ENCODE assay signal across 8 mouse cellular contexts in genomic region chr4:132514555-132515135, GRCm38 (mm10). TPM values are rescaled to one million over a fixed set of nuclear protein-coding genes. Genes with fewer than 3 reads are reported as not detected.
DNase-seq lines count a peak whose midpoint lies in the region; ATAC-seq and TF ChIP-seq lines count a peak whose summit lies in the region.

No protein-coding gene starts in this region.

- no peak for ATAC-seq in forebrain, embryonic 12.5 days (ENCODE audit: low FRiP score)
- ATAC-seq in lung, embryonic 14.5 days (ENCODE audit: insufficient read depth) = peak; percentile 12

- no peaks in the 10 kb centered on the region for H3K36me3 ChIP-seq in E14TG2a.4 (ENCODE audit: insufficient read depth, low read length)
- H3K36me3 ChIP-seq in forebrain, embryonic 12.5 days (replicated peaks) = no peaks in the 10 kb centered on the region
- no peaks in the 10 kb centered on the region for H3K36me3 ChIP-seq in lung, embryonic 14.5 days (ENCODE audit: insufficient read depth)

- H3K4me3 ChIP-seq in E14TG2a.4 (replicated peaks; ENCODE audit: low read length) = peak overlapping the region; percentile 77
- peak overlapping the region; percentile 47 for H3K4me3 ChIP-seq in forebrain, embryonic 12.5 days (replicated peaks)
- H3K4me3 ChIP-seq in lung, embryonic 14.5 days (ENCODE audit: low read depth, low read length) = peak overlapping the region; percentile 45
- H3K4me3 ChIP-seq in olfactory bulb, adult 2 months (ENCODE audit: insufficient read depth, low read depth, low read length) = no peak overlapping the region

- peak; percentile 89 for TF ChIP-seq CTCF in E14TG2a.4 (conservative IDR thresholded peaks at IDR 0.05; ENCODE audit: low read length)
- peak; percentile 89 for TF ChIP-seq CTCF in lung, embryonic 14.5 days (IDR thresholded peaks at IDR 0.05; ENCODE audit: low read depth)
- TF ChIP-seq CTCF in olfactory bulb, adult 2 months (IDR thresholded peaks at IDR 0.05; ENCODE audit: insufficient read depth, low read depth, low read length) = peak; percentile 83

- DNase-seq in c-Kit-positive CD71-positive TER-119-positive erythroid progenitor cells, embryonic 14.5 days (ENCODE audit: low spot score) = peak; percentile 91
- DNase-seq in heart, postnatal 10 days = peak; percentile 89 to 93
- DNase-seq in kidney, postnatal 4 days = peak; percentile 91 to 93
- peak; percentile 95 for DNase-seq in lung, embryonic 14.5 days
- DNase-seq in thymus, adult 18-20 months = peak; percentile 48 to 63

- intact Hi-C loops in heart, postnatal 10 days (cut with DNase I) = loop anchor here (2.0 to 10.0 kb wide), 6 partner anchors 50 to 310 kb away; partner anchors contain the start of genes Rcc1 and Taf12

- peak overlapping the region; percentile 95 for H3K4me2 ChIP-seq in forebrain, embryonic 12.5 days
- H3K4me2 ChIP-seq in lung, embryonic 14.5 days = peak overlapping the region; percentile 96

- no peaks in the 10 kb centered on the region for H3K27me3 ChIP-seq in E14TG2a.4 (ENCODE audit: insufficient read depth, low read length)
- peaks cover 15% of the 10 kb centered on the region for H3K27me3 ChIP-seq in forebrain, embryonic 12.5 days
- H3K27me3 ChIP-seq in lung, embryonic 14.5 days (ENCODE audit: insufficient read depth, low read length) = no peaks in the 10 kb centered on the region

- peak overlapping the region; percentile 51 for H3K9ac ChIP-seq in forebrain, embryonic 12.5 days
- H3K9ac ChIP-seq in lung, embryonic 14.5 days = peak overlapping the region; percentile 49

- H3K9me3 ChIP-seq in E14TG2a.4 (ENCODE audit: low read length) = no peaks in the 10 kb centered on the region
- no peaks in the 10 kb centered on the region for H3K9me3 ChIP-seq in forebrain, embryonic 12.5 days
- H3K9me3 ChIP-seq in lung, embryonic 14.5 days (ENCODE audit: low read depth, low read length) = no peaks in the 10 kb centered on the region

- WGBS in forebrain, embryonic 12.5 days = 1% methylated on average over 21 of the region's 21 CpGs
- 3% methylated on average over 21 of the region's 21 CpGs for WGBS in lung, embryonic 14.5 days
- under 1% methylated on average over 21 of the region's 21 CpGs for whole genome bisulfite sequencing in olfactory bulb, adult 2 months

- TF ChIP-seq POLR2A in olfactory bulb, adult 2 months (IDR thresholded peaks at IDR 0.05; ENCODE audit: insufficient read depth, low read depth, low read length) = no peak

- peak overlapping the region; percentile 36; the same call in 1 of the 2 replicates for H3K27ac ChIP-seq in forebrain, embryonic 12.5 days
- H3K27ac ChIP-seq in lung, embryonic 14.5 days (ENCODE audit: low read depth) = peak overlapping the region; percentile 93
- H3K27ac ChIP-seq in olfactory bulb, adult 2 months (ENCODE audit: insufficient read depth, low read depth, low read length) = peak overlapping the region; percentile 90

- peaks cover 63% of the 10 kb centered on the region for H3K4me1 ChIP-seq in E14TG2a.4 (replicated peaks; ENCODE audit: low read depth, low read length)
- H3K4me1 ChIP-seq in forebrain, embryonic 12.5 days = peaks cover 12% of the 10 kb centered on the region
- peaks cover 4% of the 10 kb centered on the region for H3K4me1 ChIP-seq in lung, embryonic 14.5 days (ENCODE audit: insufficient read depth)
- H3K4me1 ChIP-seq in olfactory bulb, adult 2 months (ENCODE audit: control insufficient read depth, insufficient read depth, low read length) = peaks cover 5% of the 10 kb centered on the region; the same call in 1 of the 2 replicates

RNA-seq across cellular contexts. Expression of gene Sesn2, which starts 4.3 kb away (rescaled TPM):
- polyA plus RNA-seq in forebrain, embryonic 12.5 days (2016; fragmentation: Nextera tagmentation; extraction: Ambion mirVana) = 7.6 and 11.3 TPM in 2 replicates
- total RNA-seq in heart, postnatal 10 days (2021) = 1 to 10 TPM; 4.5 to 5.5 TPM
- polyA plus RNA-seq in lung, embryonic 14.5 days (2014; fragmentation: Nextera tagmentation; extraction: Ambion mirVana) = 7.8 and 8.6 TPM in 2 replicates
- not detected in 2 replicates for polyA plus RNA-seq in olfactory bulb, adult 2 months (2012; ENCODE audit: insufficient read depth, insufficient read length, low replicate concordance, missing spikeins)

RNA-seq across cellular contexts. Expression of gene Atpif1, which starts 18.8 kb away (rescaled TPM):
- 1,084 and 1,150 TPM in 2 replicates for polyA plus RNA-seq in forebrain, embryonic 12.5 days (2016; fragmentation: Nextera tagmentation; extraction: Ambion mirVana)
- total RNA-seq in heart, postnatal 10 days (2021) = 100 to 1,000 TPM; 546 to 631 TPM
- 1,179 and 1,189 TPM in 2 replicates for polyA plus RNA-seq in lung, embryonic 14.5 days (2014; fragmentation: Nextera tagmentation; extraction: Ambion mirVana)
- not detected in 2 replicates for polyA plus RNA-seq in olfactory bulb, adult 2 months (2012; ENCODE audit: insufficient read depth, insufficient read length, low replicate concordance, missing spikeins)

RNA-seq across cellular contexts. Expression of gene Dnajc8, which starts 20.7 kb away (rescaled TPM):
- polyA plus RNA-seq in forebrain, embryonic 12.5 days (2016; fragmentation: Nextera tagmentation; extraction: Ambion mirVana) = 188 and 201 TPM in 2 replicates
- 10 to 100 TPM; 71.0 to 77.5 TPM for total RNA-seq in heart, postnatal 10 days (2021)
- 191 TPM in 2 replicates for polyA plus RNA-seq in lung, embryonic 14.5 days (2014; fragmentation: Nextera tagmentation; extraction: Ambion mirVana)
- 577 TPM in 1 of 2 replicates, not detected in the other for polyA plus RNA-seq in olfactory bulb, adult 2 months (2012; ENCODE audit: insufficient read depth, insufficient read length, low replicate concordance, missing spikeins)

RNA-seq across cellular contexts. Expression of gene Ptafr, which starts 49.2 kb away (rescaled TPM):
- polyA plus RNA-seq in forebrain, embryonic 12.5 days (2016; fragmentation: Nextera tagmentation; extraction: Ambion mirVana) = 0.40 and 0.45 TPM in 2 replicates
- total RNA-seq in heart, postnatal 10 days (2021) = 1 to 10 TPM; 1.1 to 1.7 TPM
- polyA plus RNA-seq in lung, embryonic 14.5 days (2014; fragmentation: Nextera tagmentation; extraction: Ambion mirVana) = 0.83 and 1.1 TPM in 2 replicates
- polyA plus RNA-seq in olfactory bulb, adult 2 months (2012; ENCODE audit: insufficient read depth, insufficient read length, low replicate concordance, missing spikeins) = not detected in 2 replicates

RNA-seq across cellular contexts. Expression of gene Med18, which starts 50.9 kb away (rescaled TPM):
- 21.0 and 25.5 TPM in 2 replicates for polyA plus RNA-seq in forebrain, embryonic 12.5 days (2016; fragmentation: Nextera tagmentation; extraction: Ambion mirVana)
- 1 to 10 TPM; 6.7 to 7.1 TPM for total RNA-seq in heart, postnatal 10 days (2021)
- polyA plus RNA-seq in lung, embryonic 14.5 days (2014; fragmentation: Nextera tagmentation; extraction: Ambion mirVana) = 20.0 and 20.1 TPM in 2 replicates
- polyA plus RNA-seq in olfactory bulb, adult 2 months (2012; ENCODE audit: insufficient read depth, insufficient read length, low replicate concordance, missing spikeins) = not detected in 2 replicates

Comparison
In these comparisons a context has a peak if more than half of its experiments do, and no peak if none do; other contexts are left out.
1. H3K27ac ChIP-seq: peak in every context shown above with its lines; median percentile 93 in lung, embryonic 14.5 days; 90 in olfactory bulb, adult 2 months; 36 in forebrain, embryonic 12.5 days.
2. RNA of gene Atpif1, which starts 18.8 kb away (polyA plus RNA-seq): 1,179 to 1,189 TPM in lung, embryonic 14.5 days and 1,084 to 1,150 TPM in forebrain, embryonic 12.5 days; not detected in olfactory bulb, adult 2 months; every median in the first group is over 1,000 times any median in the second.
3. Peak in every context shown above with its lines, with median percentiles within 50 percentile points of each other: CTCF ChIP-seq and DNase-seq.